Mouse (Mus musculus) forebrain, embryonic 11.5 days (tissue): ENCODE measurements at regions not wholly inside any gene's neighbourhood (a gene's known extent, or its start where the extent isn't known, plus 50 kb on each side); places are given as distances from the start of the nearest gene placed in this dataset.

ENCODE experiments used
- ATAC-seq: fragments of 200-750 bp; cut with Nextera tagmentation; replicated peaks from 2 replicates; pipeline ENCODE4 v1.8.0; 2017; ENCODE audit warnings: moderate TSS enrichment; ENCODE audit not compliant: low FRiP score
- DNase-seq: peaks from one replicate; pipeline ENCODE4 v3.0.0-alpha.2; 2017; ENCODE audit warnings: low spot score
- H3K27ac ChIP-seq: fragments of 300-500 bp; sonication (generic); 2 replicates; pipeline ENCODE4 v1.5.1; 2014; ENCODE audit warnings: low read depth, low read length
- H3K27me3 ChIP-seq: fragments of 300-500 bp; sonication (generic); 2 replicates; pipeline ENCODE4 v1.6.1; 2014; ENCODE audit warnings: mild to moderate bottlenecking, low read length, mixed read lengths; ENCODE audit not compliant: control insufficient read depth, insufficient read depth
- H3K36me3 ChIP-seq: fragments of 300-500 bp; sonication (generic); 2 replicates; pipeline ENCODE4 v1.6.1; 2014; ENCODE audit warnings: mild to moderate bottlenecking, low read length, moderate library complexity, mixed read lengths; ENCODE audit not compliant: control insufficient read depth, insufficient read depth
- H3K4me1 ChIP-seq: fragments of 300-500 bp; sonication (generic); replicated peaks from 2 replicates; pipeline ENCODE4 v1.6.1; 2014; ENCODE audit warnings: low read length, mixed read lengths; ENCODE audit not compliant: control insufficient read depth, insufficient read depth
- H3K4me2 ChIP-seq: fragments of 300-500 bp; sonication (generic); 2 replicates; pipeline ENCODE4 v1.6.1; 2014; ENCODE audit warnings: low read depth, mild to moderate bottlenecking, low read length, moderate library complexity, mixed read lengths; ENCODE audit not compliant: severe bottlenecking
- H3K4me3 ChIP-seq: fragments of 300-500 bp; sonication (generic); 2 replicates; pipeline ENCODE4 v1.5.1; 2014; ENCODE audit warnings: low read depth, low read length
- H3K9ac ChIP-seq: fragments of 300-500 bp; sonication (generic); 2 replicates; pipeline ENCODE4 v1.6.1; 2014; ENCODE audit warnings: low read length
- H3K9me3 ChIP-seq: fragments of 300-500 bp; sonication (generic); 2 replicates; pipeline ENCODE4 v1.6.1; 2016; ENCODE audit warnings: low read length, mixed read lengths; ENCODE audit not compliant: control insufficient read depth
- WGBS: fragments of 180-500 bp; shearing (Covaris S2); extraction: QIAGEN DNeasy Blood & Tissue Kit; methylation state at CpG from one replicate; pipeline ENCODE4 v1.1.7; 2014; 5-methylcytosine and 5-hydroxymethylcytosine counted together

GRCm38 (mm10) chr2:63920997-63921396, 176.8 kb downstream of the Fign start:
- Histone ChIP-seq H3K4me2 (no peak overlapping the region), H3K27me3 (no peaks in the 10 kb centered on the region), H3K9me3 (no peaks in the 10 kb centered on the region), H3K4me1 (no peaks in the 10 kb centered on the region), H3K9ac (no peak overlapping the region), H3K4me3 (no peak overlapping the region), H3K36me3 (no peaks in the 10 kb centered on the region), H3K27ac (no peak overlapping the region)
- DNase-seq = no peak
- ATAC-seq = no peak
- 52% methylated on average over 3 of the region's 3 CpGs for WGBS

- ATAC-seq = no peak
- Histone ChIP-seq H3K4me3 (no peak overlapping the region), H3K27me3 (no peaks in the 10 kb centered on the region), H3K36me3 (no peaks in the 10 kb centered on the region), H3K27ac (no peak overlapping the region), H3K9ac (no peak overlapping the region), H3K9me3 (no peaks in the 10 kb centered on the region), H3K4me2 (no peak overlapping the region), H3K4me1 (no peaks in the 10 kb centered on the region)
- DNase-seq = no peak
- WGBS = 86% methylated on average over 4 of the region's 4 CpGs
These were observed 177.8 kb downstream of the Fign start for GRCm38 (mm10) chr2:63920019-63920418.

- no peak overlapping the region for H3K9ac ChIP-seq
- ATAC-seq (no peak), DNase-seq (no peak)
- no peaks in the 10 kb centered on the region for H3K36me3 ChIP-seq
- H3K4me3 ChIP-seq = no peak overlapping the region
- no peaks in the 10 kb centered on the region for H3K27me3 ChIP-seq
- no peaks in the 10 kb centered on the region for H3K9me3 ChIP-seq
- H3K4me2 ChIP-seq = no peak overlapping the region
- H3K4me1 ChIP-seq = no peaks in the 10 kb centered on the region
- no peak overlapping the region for H3K27ac ChIP-seq
These were observed 197.2 kb downstream of the Fign start for GRCm38 (mm10) chr2:63900644-63901043.

GRCm38 (mm10) chr2:63878477-63878876, 219.4 kb downstream of the Fign start:
- no peaks in the 10 kb centered on the region for H3K36me3 ChIP-seq
- no peak for ATAC-seq
- no peaks in the 10 kb centered on the region for H3K9me3 ChIP-seq
- no peak overlapping the region for H3K4me2 ChIP-seq
- DNase-seq = no peak
- no peak overlapping the region for H3K4me3 ChIP-seq
- H3K27ac ChIP-seq = no peak overlapping the region
- 82% methylated on average over 6 of the region's 6 CpGs for WGBS
- no peak overlapping the region for H3K9ac ChIP-seq
- no peaks in the 10 kb centered on the region for H3K4me1 ChIP-seq
- H3K27me3 ChIP-seq = no peaks in the 10 kb centered on the region

- H3K4me1 ChIP-seq = no peaks in the 10 kb centered on the region
- H3K36me3 ChIP-seq = no peaks in the 10 kb centered on the region
- no peaks in the 10 kb centered on the region for H3K9me3 ChIP-seq
- no peak overlapping the region for H3K4me3 ChIP-seq
- DNase-seq (no peak), ATAC-seq (no peak)
- H3K27me3 ChIP-seq = no peaks in the 10 kb centered on the region
- H3K4me2 ChIP-seq = no peak overlapping the region
- no peak overlapping the region for H3K9ac ChIP-seq
- no peak overlapping the region for H3K27ac ChIP-seq
These were observed 220.5 kb downstream of the Fign start for GRCm38 (mm10) chr2:63877387-63877786.

- H3K4me3 ChIP-seq = no peak overlapping the region
- H3K9me3 ChIP-seq = no peaks in the 10 kb centered on the region
- DNase-seq (no peak), ATAC-seq (no peak)
- H3K36me3 ChIP-seq = no peaks in the 10 kb centered on the region
- 26% methylated on average over 3 of the region's 3 CpGs for WGBS
- H3K4me1 ChIP-seq = no peaks in the 10 kb centered on the region
- no peak overlapping the region for H3K4me2 ChIP-seq
- no peak overlapping the region for H3K27ac ChIP-seq
- H3K27me3 ChIP-seq = no peaks in the 10 kb centered on the region
- no peak overlapping the region for H3K9ac ChIP-seq
These were observed 221.5 kb downstream of the Fign start for GRCm38 (mm10) chr2:63876375-63876774.

- Histone ChIP-seq H3K27ac (no peak overlapping the region), H3K9me3 (no peaks in the 10 kb centered on the region), H3K9ac (no peak overlapping the region), H3K4me1 (no peaks in the 10 kb centered on the region), H3K4me2 (no peak overlapping the region), H3K36me3 (no peaks in the 10 kb centered on the region), H3K27me3 (no peaks in the 10 kb centered on the region), H3K4me3 (no peak overlapping the region)
- WGBS = 31% methylated on average over 4 of the region's 4 CpGs
- DNase-seq = no peak
- no peak for ATAC-seq
These were observed 222.7 kb downstream of the Fign start for GRCm38 (mm10) chr2:63875101-63875500.

- Histone ChIP-seq H3K27me3 (no peaks in the 10 kb centered on the region), H3K9ac (no peak overlapping the region), H3K4me3 (no peak overlapping the region), H3K4me2 (no peak overlapping the region), H3K4me1 (no peaks in the 10 kb centered on the region), H3K27ac (no peak overlapping the region), H3K9me3 (no peaks in the 10 kb centered on the region), H3K36me3 (no peaks in the 10 kb centered on the region)
- no peak for DNase-seq
- WGBS = 81% methylated on average over 8 of the region's 8 CpGs
- ATAC-seq = no peak
These were observed 231.3 kb downstream of the Fign start for GRCm38 (mm10) chr2:63866524-63866923.

GRCm38 (mm10) chr2:63861821-63862220, 236.0 kb downstream of the Fign start:
- no peak for ATAC-seq
- no peak overlapping the region for H3K4me2 ChIP-seq
- no peak overlapping the region for H3K27ac ChIP-seq
- no peaks in the 10 kb centered on the region for H3K27me3 ChIP-seq
- H3K4me1 ChIP-seq = no peaks in the 10 kb centered on the region
- no peaks in the 10 kb centered on the region for H3K9me3 ChIP-seq
- H3K9ac ChIP-seq = no peak overlapping the region
- WGBS = 91% methylated on average over 3 of the region's 3 CpGs
- H3K4me3 ChIP-seq = no peak overlapping the region
- no peaks in the 10 kb centered on the region for H3K36me3 ChIP-seq
- no peak for DNase-seq
